Mouse (Mus musculus) neutrophil, adult 5-6 weeks (primary cell): ENCODE measurements around the gene Gm14308. TPM values are rescaled to one million over a fixed set of nuclear protein-coding genes. Genes with fewer than 3 reads are reported as not detected.
"Not testable (repeated sequence)": the region's sequence is repeated elsewhere in the genome, so short reads cannot be mapped to it uniquely, and the experiment has no call there.

Source experiments
- ATAC-seq: fragments of 151-379, 151-347 bp; 2 replicates; pipeline ENCODE4 v1.8.0; 2017; ENCODE audit warnings: mild to moderate bottlenecking, moderate TSS enrichment; ENCODE audit not compliant: insufficient number of reproducible peaks, poor library complexity, low FRiP score, severe bottlenecking; ENCODE audit errors: extremely low read depth
- total RNA-seq: library from RNA; stranded (forward); fragments of 200-1000 nt; gene quantifications from 2 replicates; pipeline ENCODE4 v1.2.3, GENCODE M21; 2017

Gm14308 gene
- total RNA-seq, result 1.7 and 9.6 TPM in 2 replicates

- not testable (repeated sequence) for ATAC-seq
Observed at GRCm38 (mm10) chr2:176636244-176636643, at the start of gene Gm14308. TSS of gene Gm14308 (minus strand) at chr2:176636344.

- not testable (repeated sequence) for ATAC-seq
Observed at GRCm38 (mm10) chr2:176670222-176670621, 34.1 kb upstream of the Gm14308 start, which contains the start of gene Zfp973. TSS of gene Zfp973 (plus strand) at chr2:176670522.

Other genes starting within 250 kb of the Gm14308 start
- gene Gm14435, start 212.8 kb downstream of the Gm14308 start, total RNA-seq, result 1.2 and 3.4 TPM in 2 replicates
- gene Gm14434, start 149.6 kb downstream of the Gm14308 start, total RNA-seq, result 5.2 TPM in 1 of 2 replicates, not detected in the other
- not detected in 2 replicates for gene Zfp967, start 115.3 kb downstream of the Gm14308 start, total RNA-seq
- 16.3 and 17.9 TPM in 2 replicates for gene Zfp973, start 34.2 kb upstream of the Gm14308 start, total RNA-seq
- gene Gm14305, start 72.0 kb upstream of the Gm14308 start, total RNA-seq, result 5.0 and 10.8 TPM in 2 replicates
- 1.7 and 8.8 TPM in 2 replicates for gene Gm14295, start 162.3 kb upstream of the Gm14308 start, total RNA-seq
- gene Gm14408, start 194.8 kb upstream of the Gm14308 start, total RNA-seq, result not detected in 2 replicates